Mouse (Mus musculus) cerebellum, adult 18-20 months (tissue): ENCODE results near the gene Mllt1.

Experiments used
- DNase-seq, 2 experiments: peaks; one replicate each; pipeline ENCODE4 v3.0.0; 2021

Gene Mllt1

GRCm38 (mm10) chr17:56935363-56936131 is at the start of gene Mllt1:
Mllt1 (minus strand) TSS chr17:56935415.
- DNase-seq = peak; percentile 99

GRCm38 (mm10) chr17:56984886-56985285 is 49.7 kb upstream of the Mllt1 start:
- DNase-seq = no peak

GRCm38 (mm10) chr17:56982013-56982412 is 46.8 kb upstream of the Mllt1 start, which contains the start of gene Acer1:
Acer1 (minus strand) TSS chr17:56982126.
- no peak for DNase-seq

GRCm38 (mm10) chr17:56981049-56981448 is 45.8 kb upstream of the Mllt1 start:
- DNase-seq = no peak

- no peak for DNase-seq
Observed at GRCm38 (mm10) chr17:56979524-56979923, 44.3 kb upstream of the Mllt1 start.

- DNase-seq = no peak
Observed at GRCm38 (mm10) chr17:56976531-56977390, 41.5 kb upstream of the Mllt1 start.

- no peak for DNase-seq
Observed at GRCm38 (mm10) chr17:56975391-56975790, 40.2 kb upstream of the Mllt1 start.

GRCm38 (mm10) chr17:56974708-56975240 is 39.6 kb upstream of the Mllt1 start:
- DNase-seq = no peak

- DNase-seq = no peak
Observed at GRCm38 (mm10) chr17:56973956-56974707, 38.9 kb upstream of the Mllt1 start.

GRCm38 (mm10) chr17:56970081-56970480 is 34.9 kb upstream of the Mllt1 start:
- no peak for DNase-seq

- no peak for DNase-seq
Observed at GRCm38 (mm10) chr17:56969321-56969720, 34.1 kb upstream of the Mllt1 start.

- DNase-seq = no peak
Observed at GRCm38 (mm10) chr17:56963646-56964045, 28.4 kb upstream of the Mllt1 start.

- no peak for DNase-seq
Observed at GRCm38 (mm10) chr17:56962642-56963405, 27.6 kb upstream of the Mllt1 start.

GRCm38 (mm10) chr17:56961880-56962279 is 26.7 kb upstream of the Mllt1 start:
- no peak for DNase-seq

GRCm38 (mm10) chr17:56958667-56959066 is 23.5 kb upstream of the Mllt1 start:
- DNase-seq = no peak

GRCm38 (mm10) chr17:56957763-56958429 is 22.7 kb upstream of the Mllt1 start:
- no peak for DNase-seq

- no peak for DNase-seq
Observed at GRCm38 (mm10) chr17:56954871-56955270, 19.7 kb upstream of the Mllt1 start.

GRCm38 (mm10) chr17:56952639-56953038 is 17.4 kb upstream of the Mllt1 start:
- no peak for DNase-seq

- peak; percentile 75 to 76 for DNase-seq
Observed at GRCm38 (mm10) chr17:56950915-56951314, 15.7 kb upstream of the Mllt1 start.

- no peak for DNase-seq
Observed at GRCm38 (mm10) chr17:56938751-56939150, 3.5 kb upstream of the Mllt1 start.

GRCm38 (mm10) chr17:56936731-56937130 is 1.5 kb upstream of the Mllt1 start:
- DNase-seq = no peak
